Mouse (Mus musculus): ENCODE measurements around the gene Chrna3. TPM values are rescaled to one million over a fixed set of nuclear protein-coding genes. Genes with fewer than 3 reads are reported as not detected.

Chrna3 gene
- polyA plus RNA-seq (2012; rRNA removed), result 2.1 and 2.9 TPM in 2 replicates

- no peak for DNase-seq (ENCODE audit: extremely low spot score in 1 of 2, low spot score in 1 of 2)
These were observed at the start of gene Chrna3 for GRCm38 (mm10) chr9:55026275-55026663. Gene Chrna3, minus strand, starts transcription at chr9:55026562.

GRCm38 (mm10) chr9:55067965-55068265 lies 41.6 kb upstream of the Chrna3 start:
- DNase-seq (ENCODE audit: extremely low spot score in 1 of 2, low spot score in 1 of 2), result no peak

GRCm38 (mm10) chr9:55067260-55067964 lies 41.0 kb upstream of the Chrna3 start:
- peak; percentile 4 to 26 for DNase-seq (ENCODE audit: extremely low spot score in 1 of 2, low spot score in 1 of 2)

GRCm38 (mm10) chr9:55065241-55065640 lies 38.9 kb upstream of the Chrna3 start:
- no peak for DNase-seq (ENCODE audit: extremely low spot score in 1 of 2, low spot score in 1 of 2)

DNA sequence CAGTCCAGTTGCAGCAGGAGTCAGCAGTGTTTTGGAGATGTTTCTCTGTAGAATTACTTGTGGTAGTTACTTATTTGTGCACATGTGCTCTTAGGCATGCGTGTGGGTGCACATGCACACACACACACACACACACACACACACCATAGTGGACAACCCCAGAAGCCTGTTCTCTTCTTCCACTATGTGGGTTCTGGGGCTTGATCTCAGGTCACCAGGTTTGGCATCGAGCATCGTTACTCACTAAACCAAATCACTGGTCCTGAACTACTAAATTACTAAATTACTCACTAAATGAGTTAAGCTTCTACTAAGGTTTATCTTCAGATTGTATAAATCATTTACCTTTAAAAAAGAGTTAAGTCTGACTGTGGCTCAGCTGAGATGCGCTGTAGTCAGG lies 31.7 kb upstream of the Chrna3 start:
- DNase-seq (ENCODE audit: extremely low spot score in 1 of 2, low spot score in 1 of 2), result no peak

GRCm38 (mm10) chr9:55055386-55055930 lies 29.1 kb upstream of the Chrna3 start:
- no peak for DNase-seq (ENCODE audit: extremely low spot score in 1 of 2, low spot score in 1 of 2)

DNA sequence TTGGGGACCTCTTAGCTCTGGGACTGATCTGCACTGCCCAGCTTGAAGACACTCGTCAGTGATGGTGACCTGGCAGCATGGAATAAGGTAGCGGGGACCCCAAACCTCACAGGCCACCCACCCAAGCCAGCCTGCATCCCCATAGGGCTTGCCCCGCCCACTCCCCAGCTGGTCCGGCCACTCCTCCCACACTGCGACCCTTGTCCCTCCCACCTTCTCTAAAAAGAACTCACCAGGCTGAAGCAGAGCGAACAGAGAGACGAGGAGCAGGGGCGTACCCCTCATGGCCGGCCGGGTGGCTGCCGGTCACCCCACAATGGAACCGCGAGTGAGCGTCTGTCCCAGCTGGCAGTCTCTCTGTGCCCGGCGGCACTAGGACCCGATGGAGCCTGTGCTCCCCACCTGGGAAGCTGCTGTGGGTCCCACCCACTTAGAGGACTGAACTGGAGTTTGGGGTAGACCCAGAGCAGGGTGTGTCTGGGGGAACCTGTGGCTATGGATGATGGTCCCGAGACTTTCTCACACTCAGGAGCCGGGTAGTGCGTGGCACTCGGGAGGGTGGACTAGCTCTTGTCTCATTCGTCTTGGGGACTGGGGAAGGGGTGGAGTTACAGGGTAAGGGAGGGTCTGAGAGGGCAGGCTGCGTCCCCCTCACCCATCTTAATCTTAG lies 22.0 kb upstream of the Chrna3 start, which contains the start of gene Chrnb4:
Gene Chrnb4 (minus strand): TSS at position 569 of the 670 bp plus-strand sequence.
- DNase-seq (ENCODE audit: extremely low spot score in 1 of 2, low spot score in 1 of 2), result no peak

- DNase-seq (ENCODE audit: extremely low spot score in 1 of 2, low spot score in 1 of 2), result no peak
These were observed 20.4 kb upstream of the Chrna3 start for GRCm38 (mm10) chr9:55046764-55047163.

GRCm38 (mm10) chr9:55045001-55045400 lies 18.6 kb upstream of the Chrna3 start:
- no peak for DNase-seq (ENCODE audit: extremely low spot score in 1 of 2, low spot score in 1 of 2)

GRCm38 (mm10) chr9:55043688-55044087 lies 17.3 kb upstream of the Chrna3 start:
- DNase-seq (ENCODE audit: extremely low spot score in 1 of 2, low spot score in 1 of 2), result no peak

- DNase-seq (ENCODE audit: extremely low spot score in 1 of 2, low spot score in 1 of 2), result no peak
These were observed 15.0 kb upstream of the Chrna3 start for GRCm38 (mm10) chr9:55041389-55041788.

GRCm38 (mm10) chr9:55039983-55040382 lies 13.6 kb upstream of the Chrna3 start:
- no peak for DNase-seq (ENCODE audit: extremely low spot score in 1 of 2, low spot score in 1 of 2)

GRCm38 (mm10) chr9:55038948-55039347 lies 12.6 kb upstream of the Chrna3 start:
- no peak for DNase-seq (ENCODE audit: extremely low spot score in 1 of 2, low spot score in 1 of 2)

DNA sequence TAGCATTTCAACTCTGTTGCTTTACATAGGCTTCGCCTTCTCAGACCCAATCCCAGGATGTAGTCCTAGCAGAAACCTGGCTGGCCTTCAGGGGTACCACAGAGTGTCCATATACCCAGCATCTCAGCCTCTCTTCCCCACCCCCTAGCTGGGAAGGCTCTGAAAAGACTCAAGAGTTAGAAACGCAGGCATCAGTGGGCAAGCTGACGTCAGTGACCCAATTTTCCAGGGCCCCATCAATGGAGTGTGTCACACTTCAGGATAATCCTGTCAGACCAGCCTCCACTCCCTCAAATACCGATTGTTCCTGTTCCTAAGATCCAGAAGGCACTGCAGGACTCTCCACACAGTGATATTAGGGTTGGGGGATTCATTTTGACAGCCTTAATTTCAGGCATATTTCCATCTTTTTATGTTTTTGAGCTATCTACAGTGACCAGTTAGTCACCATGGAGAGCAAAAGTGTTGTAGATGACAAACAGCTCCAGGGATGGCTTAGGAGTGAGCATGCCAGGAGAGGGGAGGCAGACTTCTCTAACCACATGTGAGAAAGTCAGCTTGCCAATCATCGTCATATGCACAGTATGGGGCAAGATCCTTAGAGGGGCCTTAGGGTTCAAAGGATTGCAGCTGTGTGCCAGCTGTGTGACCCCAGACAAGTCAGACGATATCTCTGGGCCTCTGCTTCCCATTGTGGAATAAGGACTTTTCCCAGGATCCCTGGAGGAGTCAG lies 5.2 kb upstream of the Chrna3 start:
- no peak for DNase-seq (ENCODE audit: extremely low spot score in 1 of 2, low spot score in 1 of 2)

DNA sequence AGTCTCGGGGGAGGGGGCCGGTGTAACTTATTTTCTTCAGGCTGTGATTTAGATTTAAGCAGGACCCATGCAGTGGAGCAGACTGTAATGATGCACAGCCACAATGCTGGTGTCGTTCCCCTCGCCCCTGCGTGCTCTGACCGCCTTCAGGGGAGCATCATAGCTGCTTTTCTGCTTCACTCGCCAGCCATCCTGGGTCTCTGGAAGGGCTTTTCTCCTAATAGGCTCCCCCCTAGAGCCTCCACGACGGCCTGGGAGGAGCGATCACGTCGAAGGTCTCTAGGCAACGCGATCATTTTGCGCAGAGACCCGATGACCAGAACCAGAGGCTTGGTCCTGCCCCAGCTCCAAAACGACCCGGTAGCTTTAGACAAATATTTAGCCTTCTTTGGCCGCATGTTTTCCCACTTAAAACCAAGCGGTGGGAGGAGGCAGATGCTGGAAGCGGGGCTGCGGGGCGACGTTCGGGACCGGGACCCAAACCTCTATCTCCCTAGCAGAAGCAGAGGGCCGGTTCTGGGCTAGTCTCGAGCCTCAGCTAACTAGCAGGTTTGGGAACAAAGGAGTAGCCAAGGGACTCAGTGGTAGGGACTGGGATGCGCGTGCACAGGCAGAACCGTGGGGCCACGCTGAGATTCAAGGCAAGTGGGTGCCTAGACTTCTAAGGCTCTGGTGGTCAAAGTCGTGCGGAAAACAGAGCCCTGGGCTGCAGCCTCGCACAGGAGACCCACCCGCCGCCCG lies 658 bp downstream of the Chrna3 start:
- no peak for DNase-seq (ENCODE audit: extremely low spot score in 1 of 2, low spot score in 1 of 2)

- peak; percentile 24 to 88 for DNase-seq (ENCODE audit: extremely low spot score in 1 of 2, low spot score in 1 of 2)
These were observed 2.3 kb downstream of the Chrna3 start for GRCm38 (mm10) chr9:55023902-55024583.

DNA sequence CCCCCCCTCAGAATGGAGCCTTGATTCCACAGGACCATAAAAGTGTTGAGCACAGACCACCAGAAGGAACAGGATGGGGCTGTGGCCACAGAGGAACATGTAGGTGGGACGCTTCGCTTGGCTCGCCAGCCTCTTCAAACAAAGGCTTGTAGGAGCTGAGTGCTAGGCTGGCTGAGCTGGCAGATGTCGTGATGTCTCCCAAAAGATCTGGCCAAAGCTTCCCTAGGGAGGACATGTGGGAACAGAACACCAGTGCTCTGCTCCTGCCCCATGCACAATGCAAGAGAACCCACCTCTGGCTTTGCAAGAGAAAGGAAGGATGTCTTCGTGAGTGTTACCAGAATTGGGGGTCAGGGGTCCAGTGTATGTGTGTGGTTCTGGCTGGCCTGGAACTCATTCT lies 3.0 kb downstream of the Chrna3 start:
- no peak for DNase-seq (ENCODE audit: extremely low spot score in 1 of 2, low spot score in 1 of 2)

DNA sequence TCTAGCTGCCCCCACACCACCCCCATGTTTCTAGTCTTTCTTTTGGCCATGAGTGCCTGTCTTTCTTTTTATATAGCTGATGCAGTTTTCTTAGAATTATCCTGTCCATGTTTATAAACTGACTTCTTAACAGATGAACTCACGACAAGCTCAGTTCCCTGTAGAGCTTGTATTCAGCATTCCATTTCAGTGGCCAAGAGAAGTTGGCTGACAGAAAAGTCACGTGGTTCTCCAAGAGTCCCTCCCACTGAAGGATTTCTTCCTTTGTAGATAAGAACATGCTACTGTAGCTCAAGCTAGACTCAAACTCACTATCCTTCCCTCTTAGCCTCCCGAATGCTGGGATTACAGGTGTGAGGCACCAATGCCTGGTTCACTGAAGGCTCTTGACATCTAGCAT lies 9.4 kb downstream of the Chrna3 start:
- DNase-seq (ENCODE audit: extremely low spot score in 1 of 2, low spot score in 1 of 2), result no peak

- no peak for DNase-seq (ENCODE audit: extremely low spot score in 1 of 2, low spot score in 1 of 2)
These were observed 15.6 kb downstream of the Chrna3 start for GRCm38 (mm10) chr9:55010588-55011350.

All from frontal cortex, adult 2 months (tissue).